Mouse (Mus musculus): ENCODE measurements around the gene Gm21188.
"Not testable (repeated sequence)": the region's sequence is repeated elsewhere in the genome, so short reads cannot be mapped to it uniquely, and the experiment has no call there.

The Gm21188 gene

GRCm38 (mm10) chr13:120052085-120052484 lies at the start of gene Gm21188:
Gene Gm21188, minus strand, starts transcription at chr13:120052194.
- in situ Hi-C loops (cut with MboI; ENCODE audit: low pct_unique_long_range_greater_than_20kb in 1 of 2, low sequenced_read_pairs in 2 of 2, unreplicated experiment in 1 of 2) = not testable (repeated sequence)

GRCm38 (mm10) chr13:120099327-120099726 lies 47.3 kb upstream of the Gm21188 start:
- in situ Hi-C loops (cut with MboI; ENCODE audit: low pct_unique_long_range_greater_than_20kb in 1 of 2, low sequenced_read_pairs in 2 of 2, unreplicated experiment in 1 of 2) = not testable (repeated sequence)

- in situ Hi-C loops (cut with MboI; ENCODE audit: low pct_unique_long_range_greater_than_20kb in 1 of 2, low sequenced_read_pairs in 2 of 2, unreplicated experiment in 1 of 2) = not testable (repeated sequence)
Observed at GRCm38 (mm10) chr13:120096938-120097256, 44.9 kb upstream of the Gm21188 start.

GRCm38 (mm10) chr13:120096241-120096937 lies 44.4 kb upstream of the Gm21188 start:
- in situ Hi-C loops (cut with MboI; ENCODE audit: low pct_unique_long_range_greater_than_20kb in 1 of 2, low sequenced_read_pairs in 2 of 2, unreplicated experiment in 1 of 2) = not testable (repeated sequence)

GRCm38 (mm10) chr13:120092950-120093349 lies 41.0 kb upstream of the Gm21188 start:
- in situ Hi-C loops (cut with MboI; ENCODE audit: low pct_unique_long_range_greater_than_20kb in 1 of 2, low sequenced_read_pairs in 2 of 2, unreplicated experiment in 1 of 2) = not testable (repeated sequence)

GRCm38 (mm10) chr13:120079644-120080043 lies 27.6 kb upstream of the Gm21188 start:
- in situ Hi-C loops (cut with MboI; ENCODE audit: low pct_unique_long_range_greater_than_20kb in 1 of 2, low sequenced_read_pairs in 2 of 2, unreplicated experiment in 1 of 2) = not testable (repeated sequence)

GRCm38 (mm10) chr13:120070878-120071277 lies 18.9 kb upstream of the Gm21188 start:
- in situ Hi-C loops (cut with MboI; ENCODE audit: low pct_unique_long_range_greater_than_20kb in 1 of 2, low sequenced_read_pairs in 2 of 2, unreplicated experiment in 1 of 2) = not testable (repeated sequence)

GRCm38 (mm10) chr13:120070012-120070598 lies 18.1 kb upstream of the Gm21188 start:
- in situ Hi-C loops (cut with MboI; ENCODE audit: low pct_unique_long_range_greater_than_20kb in 1 of 2, low sequenced_read_pairs in 2 of 2, unreplicated experiment in 1 of 2) = not testable (repeated sequence)

GRCm38 (mm10) chr13:120063439-120064089 lies 11.6 kb upstream of the Gm21188 start:
- in situ Hi-C loops (cut with MboI; ENCODE audit: low pct_unique_long_range_greater_than_20kb in 1 of 2, low sequenced_read_pairs in 2 of 2, unreplicated experiment in 1 of 2) = not testable (repeated sequence)

GRCm38 (mm10) chr13:120062903-120063302 lies 10.9 kb upstream of the Gm21188 start:
- in situ Hi-C loops (cut with MboI; ENCODE audit: low pct_unique_long_range_greater_than_20kb in 1 of 2, low sequenced_read_pairs in 2 of 2, unreplicated experiment in 1 of 2) = not testable (repeated sequence)

- in situ Hi-C loops (cut with MboI; ENCODE audit: low pct_unique_long_range_greater_than_20kb in 1 of 2, low sequenced_read_pairs in 2 of 2, unreplicated experiment in 1 of 2) = not testable (repeated sequence)
Observed at GRCm38 (mm10) chr13:120048608-120049007, 3.4 kb downstream of the Gm21188 start.

- in situ Hi-C loops (cut with MboI; ENCODE audit: low pct_unique_long_range_greater_than_20kb in 1 of 2, low sequenced_read_pairs in 2 of 2, unreplicated experiment in 1 of 2) = not testable (repeated sequence)
Observed at GRCm38 (mm10) chr13:120048186-120048585, 3.8 kb downstream of the Gm21188 start.

GRCm38 (mm10) chr13:120046422-120047209 lies 5.4 kb downstream of the Gm21188 start:
- in situ Hi-C loops (cut with MboI; ENCODE audit: low pct_unique_long_range_greater_than_20kb in 1 of 2, low sequenced_read_pairs in 2 of 2, unreplicated experiment in 1 of 2) = not testable (repeated sequence)

- in situ Hi-C loops (cut with MboI; ENCODE audit: low pct_unique_long_range_greater_than_20kb in 1 of 2, low sequenced_read_pairs in 2 of 2, unreplicated experiment in 1 of 2) = not testable (repeated sequence)
Observed at GRCm38 (mm10) chr13:120041145-120041544, 10.8 kb downstream of the Gm21188 start.

GRCm38 (mm10) chr13:120037881-120038280 lies 14.1 kb downstream of the Gm21188 start:
- in situ Hi-C loops (cut with MboI; ENCODE audit: low pct_unique_long_range_greater_than_20kb in 1 of 2, low sequenced_read_pairs in 2 of 2, unreplicated experiment in 1 of 2) = not testable (repeated sequence)

- in situ Hi-C loops (cut with MboI; ENCODE audit: low pct_unique_long_range_greater_than_20kb in 1 of 2, low sequenced_read_pairs in 2 of 2, unreplicated experiment in 1 of 2) = not testable (repeated sequence)
Observed at GRCm38 (mm10) chr13:120036577-120037115, 15.3 kb downstream of the Gm21188 start.

GRCm38 (mm10) chr13:120035151-120035550 lies 16.8 kb downstream of the Gm21188 start:
- in situ Hi-C loops (cut with MboI; ENCODE audit: low pct_unique_long_range_greater_than_20kb in 1 of 2, low sequenced_read_pairs in 2 of 2, unreplicated experiment in 1 of 2) = not testable (repeated sequence)

GRCm38 (mm10) chr13:120034637-120035036 lies 17.4 kb downstream of the Gm21188 start:
- in situ Hi-C loops (cut with MboI; ENCODE audit: low pct_unique_long_range_greater_than_20kb in 1 of 2, low sequenced_read_pairs in 2 of 2, unreplicated experiment in 1 of 2) = not testable (repeated sequence)
